Mouse (Mus musculus): ENCODE measurements around the gene Dbr1. TPM values are rescaled to one million over a fixed set of nuclear protein-coding genes. Genes with fewer than 3 reads are reported as not detected.

Gene Dbr1
- polyA plus RNA-seq, 1 experiment from 2014 or later, result 52.6 TPM

DNA sequence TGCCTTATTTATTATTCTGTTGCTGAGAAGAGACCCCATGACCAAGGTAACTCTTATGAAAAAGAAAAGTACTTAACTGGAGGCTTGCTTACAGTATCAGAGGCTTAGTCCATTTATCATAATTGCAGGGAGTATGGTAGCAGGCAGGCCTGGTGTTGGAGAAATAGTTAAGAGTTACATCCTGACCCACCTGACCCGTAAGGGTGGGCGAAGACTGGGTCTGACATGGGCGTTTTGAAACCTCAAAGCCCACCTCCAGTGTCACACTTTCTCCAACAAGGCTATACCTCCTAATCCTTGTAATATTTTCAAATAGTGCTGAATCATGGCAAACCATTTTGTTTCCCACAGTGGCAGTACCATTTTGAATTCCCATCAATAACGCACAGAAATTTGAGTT lies 53.0 kb downstream of the Dbr1 start:
- no peaks in the 10 kb centered on the region for H3K9me3 ChIP-seq
- H3K4me1 ChIP-seq, result peaks cover 45% of the 10 kb centered on the region
- H3K27me3 ChIP-seq (ENCODE audit: poor library complexity, severe bottlenecking), result no peaks in the 10 kb centered on the region
- WGBS, result 46% methylated on average over 4 of the region's 4 CpGs
- H3K27ac ChIP-seq, result peak overlapping the region; percentile 97
- no peak for DNase-seq (ENCODE audit: extremely low spot score, low spot score)
- H3K36me3 ChIP-seq (replicated peaks), result peaks cover 15% of the 10 kb centered on the region
- H3K4me3 ChIP-seq, result peak overlapping the region; percentile 76

DNA sequence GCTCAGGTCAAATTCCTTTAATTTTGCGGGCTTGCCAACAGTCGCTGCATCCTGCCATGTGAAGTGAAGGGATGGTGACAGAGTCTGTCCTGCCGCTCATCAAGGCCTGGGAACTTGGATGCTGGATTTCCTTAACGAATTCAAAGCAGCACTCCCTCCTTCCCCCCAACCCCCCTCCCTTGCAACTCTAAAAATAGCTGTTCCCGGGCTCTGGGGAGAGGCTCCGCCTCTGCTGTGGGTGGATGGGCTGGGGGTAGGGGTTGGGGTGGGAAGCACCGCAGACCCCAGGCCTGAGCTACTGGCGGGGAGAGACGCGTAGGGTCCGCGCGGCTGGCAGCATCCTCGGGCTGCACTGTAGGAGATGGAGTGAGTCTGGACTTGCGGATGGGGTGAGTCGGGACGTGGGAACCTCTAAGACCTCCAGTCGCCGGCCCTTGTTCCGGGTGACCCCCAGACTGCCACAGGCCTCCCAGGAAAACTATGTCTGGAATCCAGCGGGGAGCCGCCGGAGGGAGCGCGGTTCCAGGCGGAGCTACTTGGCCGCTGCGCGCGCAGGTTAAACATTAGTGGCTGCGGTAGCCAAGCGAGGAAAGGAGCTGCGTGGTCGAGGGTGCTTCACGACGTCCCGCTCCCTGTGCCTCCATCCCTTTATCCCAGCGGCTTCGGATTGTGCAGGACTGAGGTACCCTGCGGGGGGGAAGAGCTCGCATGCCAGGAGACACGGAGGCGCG lies 53.8 kb downstream of the Dbr1 start, which contains the start of gene Dzip1l:
Dzip1l (plus strand) TSS at position 216 of the 731 bp plus-strand sequence.
- Histone ChIP-seq H3K9me3 (no peaks in the 10 kb centered on the region), H3K4me3 (peak within 1 kb of the TSS; percentile 76), H3K27ac (peak within 1 kb of the TSS; percentile 97), H3K27me3 (ENCODE audit: poor library complexity, severe bottlenecking) (no peaks in the 10 kb centered on the region), H3K4me1 (peaks cover 45% of the 10 kb centered on the region), H3K36me3 (replicated peaks) (peaks cover 23% of the 10 kb centered on the region)
- WGBS, result under 1% methylated on average over 44 of the region's 44 CpGs
- DNase-seq (ENCODE audit: extremely low spot score, low spot score), result peak; percentile 83

DNA sequence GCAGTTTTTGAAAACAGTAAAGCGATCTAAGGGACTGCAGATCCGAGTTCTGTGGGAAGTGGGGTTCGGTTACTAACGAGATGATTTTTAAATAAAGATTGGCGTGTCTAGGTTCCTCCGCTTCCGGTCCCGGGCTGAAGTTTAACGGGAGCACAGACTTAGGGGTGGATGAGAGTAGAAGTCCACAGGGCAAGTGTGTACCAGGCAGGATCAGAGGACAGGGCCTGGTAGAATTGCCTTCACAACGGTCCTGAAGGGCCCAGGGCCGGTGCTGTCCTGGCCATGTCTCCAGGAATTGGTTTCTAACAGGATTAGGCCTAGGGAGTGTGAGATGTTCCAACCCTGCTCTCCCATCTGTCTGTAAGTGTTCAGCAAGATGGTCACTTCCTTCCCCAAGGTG lies 54.5 kb downstream of the Dbr1 start:
- Histone ChIP-seq H3K4me1 (peaks cover 45% of the 10 kb centered on the region), H3K27me3 (ENCODE audit: poor library complexity, severe bottlenecking) (no peaks in the 10 kb centered on the region), H3K36me3 (replicated peaks) (peaks cover 29% of the 10 kb centered on the region), H3K9me3 (no peaks in the 10 kb centered on the region), H3K27ac (peak overlapping the region; percentile 97), H3K4me3 (peak overlapping the region; percentile 76)
- under 1% methylated on average over 11 of the region's 11 CpGs for WGBS
- DNase-seq (ENCODE audit: extremely low spot score, low spot score), result no peak

DNA sequence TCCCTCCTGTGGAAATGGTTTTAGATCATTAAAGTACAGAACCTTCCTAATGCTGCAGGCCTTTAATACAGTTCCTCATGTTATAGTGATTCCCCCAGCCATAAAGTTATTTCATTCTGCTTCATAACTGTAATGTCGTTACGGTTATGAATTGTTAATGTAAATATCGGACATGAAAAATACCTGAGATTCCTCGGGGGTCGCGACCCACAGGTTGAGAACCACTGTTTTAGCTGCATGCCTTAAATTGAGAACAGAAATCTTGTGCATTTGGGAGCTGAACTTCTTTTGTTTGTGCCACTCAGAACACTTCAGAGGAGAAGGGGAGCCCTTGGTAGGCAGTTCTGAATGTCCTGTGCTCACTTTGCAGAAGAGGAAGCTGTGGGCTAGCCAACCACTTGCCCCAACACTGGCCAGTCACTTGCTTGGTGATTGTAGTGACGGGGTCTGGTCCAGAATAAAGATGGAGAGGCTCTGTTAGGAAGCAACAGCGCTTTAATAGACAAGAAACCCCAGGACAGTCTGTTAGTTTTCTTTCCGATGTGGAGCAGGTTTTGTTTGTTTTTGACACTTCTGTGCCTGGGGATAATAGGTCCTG lies 55.0 kb downstream of the Dbr1 start:
- H3K27ac ChIP-seq, result peak overlapping the region; percentile 97
- no peaks in the 10 kb centered on the region for H3K9me3 ChIP-seq
- peak overlapping the region; percentile 76 for H3K4me3 ChIP-seq
- no peak for DNase-seq (ENCODE audit: extremely low spot score, low spot score)
- H3K27me3 ChIP-seq (ENCODE audit: poor library complexity, severe bottlenecking), result no peaks in the 10 kb centered on the region
- peaks cover 35% of the 10 kb centered on the region for H3K36me3 ChIP-seq (replicated peaks)
- 65% methylated on average over 9 of the region's 9 CpGs for WGBS
- peaks cover 45% of the 10 kb centered on the region for H3K4me1 ChIP-seq

DNA sequence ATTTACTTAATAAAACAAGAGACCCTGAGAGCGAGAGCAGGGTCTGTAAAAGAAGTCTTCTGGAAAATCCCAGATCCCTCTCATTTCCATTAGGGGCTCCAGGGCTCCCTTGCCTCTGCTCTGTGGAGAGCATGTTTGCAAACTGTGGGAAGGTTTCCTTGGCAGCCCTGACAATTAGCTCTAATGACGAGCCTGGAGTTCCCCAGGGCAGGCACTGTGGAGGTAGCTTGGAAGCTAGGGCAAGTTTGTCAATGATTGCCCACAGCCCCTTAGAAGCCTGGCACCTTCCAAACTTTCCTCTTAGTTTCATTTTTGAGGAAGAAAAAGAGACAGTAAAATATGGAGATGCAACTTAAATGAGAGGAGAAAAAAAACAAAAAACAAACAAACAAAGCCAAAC lies 56.2 kb downstream of the Dbr1 start:
- no peaks in the 10 kb centered on the region for H3K9me3 ChIP-seq
- peak overlapping the region; percentile 70; the same call in 1 of the 2 replicates for H3K27ac ChIP-seq
- no peaks in the 10 kb centered on the region for H3K27me3 ChIP-seq (ENCODE audit: poor library complexity, severe bottlenecking)
- peaks cover 45% of the 10 kb centered on the region for H3K4me1 ChIP-seq
- 45% methylated on average over 2 of the region's 2 CpGs for WGBS
- DNase-seq (ENCODE audit: extremely low spot score, low spot score), result no peak
- peaks cover 47% of the 10 kb centered on the region for H3K36me3 ChIP-seq (replicated peaks)
- peak overlapping the region; percentile 76 for H3K4me3 ChIP-seq

DNA sequence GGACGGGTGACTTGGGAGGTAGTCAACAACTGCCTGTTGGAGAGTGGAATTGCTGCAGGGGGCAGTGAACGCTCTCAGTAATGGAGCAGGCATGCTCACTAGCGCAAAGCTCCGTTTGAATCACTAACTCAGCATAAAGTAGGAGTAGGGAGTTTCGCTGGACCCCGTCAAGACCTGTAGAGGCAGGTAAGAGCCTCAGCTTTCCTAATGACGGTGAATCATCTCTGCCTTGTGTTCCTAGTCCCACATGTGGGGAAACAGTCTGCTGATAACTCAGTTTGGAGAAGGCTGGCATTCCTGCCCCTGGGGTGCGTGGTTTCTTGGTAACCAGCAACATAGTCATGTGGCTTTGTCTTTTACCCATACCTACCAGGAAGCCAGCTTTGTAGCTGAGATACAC lies 56.7 kb downstream of the Dbr1 start:
- peaks cover 45% of the 10 kb centered on the region for H3K4me1 ChIP-seq
- peaks cover 51% of the 10 kb centered on the region for H3K36me3 ChIP-seq (replicated peaks)
- H3K27ac ChIP-seq, result peak overlapping the region; percentile 41; the same call in 1 of the 2 replicates
- H3K27me3 ChIP-seq (ENCODE audit: poor library complexity, severe bottlenecking), result no peaks in the 10 kb centered on the region
- WGBS, result 57% methylated on average over 8 of the region's 8 CpGs
- peak overlapping the region; percentile 76; the same call in 1 of the 2 replicates for H3K4me3 ChIP-seq
- H3K9me3 ChIP-seq, result no peaks in the 10 kb centered on the region
- no peak for DNase-seq (ENCODE audit: extremely low spot score, low spot score)

Other genes starting within 250 kb of the Dbr1 start
- 0.35 and 0.37 TPM in 2 replicates for gene Esyt3, start 217.2 kb upstream of the Dbr1 start, polyA plus RNA-seq (2016; fragmentation: Nextera tagmentation; extraction: Ambion mirVana)
- gene Mras, start 138.4 kb upstream of the Dbr1 start, polyA plus RNA-seq (2016; fragmentation: Nextera tagmentation; extraction: Ambion mirVana), result 7.6 and 8.7 TPM in 2 replicates
- gene Nme9, start 124.3 kb upstream of the Dbr1 start, polyA plus RNA-seq (2016; fragmentation: Nextera tagmentation; extraction: Ambion mirVana), result not detected in 2 replicates
- 29.9 and 30.4 TPM in 2 replicates for gene Armc8, start 6.9 kb upstream of the Dbr1 start, polyA plus RNA-seq (2016; fragmentation: Nextera tagmentation; extraction: Ambion mirVana)
- not detected in 2 replicates for gene A4gnt, start 36.7 kb downstream of the Dbr1 start, polyA plus RNA-seq (2016; fragmentation: Nextera tagmentation; extraction: Ambion mirVana)
- gene Dzip1l, start 53.7 kb downstream of the Dbr1 start, polyA plus RNA-seq (2016; fragmentation: Nextera tagmentation; extraction: Ambion mirVana), result 28.2 and 30.7 TPM in 2 replicates
- 0.16 TPM in 1 of 2 replicates, not detected in the other for gene Cldn18, start 141.5 kb downstream of the Dbr1 start, polyA plus RNA-seq (2016; fragmentation: Nextera tagmentation; extraction: Ambion mirVana)